Mouse (Mus musculus) liver, postnatal 0 days (tissue): ENCODE measurements at regions not wholly inside any gene's neighbourhood (a gene's known extent, or its start where the extent isn't known, plus 50 kb on each side); places are given as distances from the start of the nearest gene placed in this dataset.

Experiments
- CTCF ChIP-seq: sonication (generic); IDR thresholded peaks from 2 replicates; pipeline ENCODE4 v1.5.1; 2016; ENCODE audit warnings: antibody characterized with exemption, low read depth
- EP300 ChIP-seq: IDR thresholded peaks from 2 replicates; pipeline ENCODE4 v1.6.1; 2016; ENCODE audit warnings: antibody characterized with exemption, low read depth, mild to moderate bottlenecking

- TF ChIP-seq CTCF (no peak), EP300 (no peak)
Observed at GRCm38 (mm10) chr13:80719313-80719712, 163.9 kb upstream of the Arrdc3 start.
